Mouse (Mus musculus) cerebellum, adult 11 months (tissue): ENCODE results near the gene Strn.
"Not testable (repeated sequence)": the region's sequence is repeated elsewhere in the genome, so short reads cannot be mapped to it uniquely, and the experiment has no call there.

Experiments
- DNase-seq: peaks from one replicate; pipeline ENCODE4 v3.0.0; 2022

Gene Strn

DNA sequence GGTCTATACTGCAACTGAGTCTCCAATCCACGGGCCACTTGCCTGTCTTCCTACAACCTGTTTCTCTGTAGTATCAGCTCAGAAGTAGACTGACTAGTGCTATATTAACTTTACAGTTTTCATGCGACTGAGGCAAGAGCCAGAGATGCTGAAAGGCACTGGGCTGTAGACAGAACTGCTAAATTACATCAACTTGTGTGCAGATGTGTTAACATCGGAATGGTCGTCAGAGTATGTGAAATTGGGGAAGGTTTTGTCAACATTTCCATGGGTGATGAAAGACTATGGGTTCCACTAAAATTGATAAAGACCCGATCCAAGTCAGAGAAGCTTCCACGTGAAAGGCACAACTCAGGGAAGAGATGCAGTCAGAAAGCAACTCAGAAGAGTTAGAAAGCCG is 34.0 kb downstream of the Strn start:
- no peak for DNase-seq

DNA sequence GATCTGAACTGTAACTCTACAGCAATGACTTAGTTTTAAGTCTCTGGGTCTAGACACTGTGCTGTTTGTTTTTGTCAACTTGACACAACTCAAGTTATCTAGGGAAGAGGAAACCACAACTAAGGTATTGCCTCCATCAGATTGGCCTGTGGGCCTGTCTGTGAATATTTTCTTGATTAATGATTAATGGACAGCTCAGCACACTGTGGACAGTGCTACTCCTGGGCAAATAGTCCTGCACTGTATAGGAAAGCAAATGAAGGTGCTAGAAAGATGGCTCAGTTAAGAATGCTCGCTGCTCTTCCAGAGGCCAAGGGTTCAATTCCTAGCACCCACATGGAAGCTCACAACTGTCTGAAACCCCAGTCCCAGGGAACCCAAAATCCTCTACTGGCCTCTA is 38.0 kb downstream of the Strn start:
- DNase-seq, result no peak

DNA sequence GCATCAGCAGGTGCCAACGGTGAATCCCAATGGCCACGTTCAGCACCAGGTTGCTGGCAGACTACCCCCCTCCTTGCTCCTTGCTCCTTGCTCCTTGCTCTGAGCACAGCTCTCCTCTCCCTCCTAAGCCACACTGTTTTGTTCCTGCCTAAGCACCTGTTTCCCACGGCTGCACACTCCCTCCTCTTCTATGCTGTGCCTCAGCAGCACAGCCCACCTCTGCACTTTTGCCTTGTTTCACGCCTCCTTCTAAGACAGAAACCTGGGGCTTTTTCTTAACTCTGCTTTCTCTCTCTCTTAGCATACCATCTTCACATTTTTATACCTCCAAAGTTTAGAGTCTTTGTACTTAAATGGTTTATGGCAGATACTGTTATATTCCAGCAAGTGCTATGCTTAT is 39.5 kb downstream of the Strn start:
- DNase-seq, result no peak

DNA sequence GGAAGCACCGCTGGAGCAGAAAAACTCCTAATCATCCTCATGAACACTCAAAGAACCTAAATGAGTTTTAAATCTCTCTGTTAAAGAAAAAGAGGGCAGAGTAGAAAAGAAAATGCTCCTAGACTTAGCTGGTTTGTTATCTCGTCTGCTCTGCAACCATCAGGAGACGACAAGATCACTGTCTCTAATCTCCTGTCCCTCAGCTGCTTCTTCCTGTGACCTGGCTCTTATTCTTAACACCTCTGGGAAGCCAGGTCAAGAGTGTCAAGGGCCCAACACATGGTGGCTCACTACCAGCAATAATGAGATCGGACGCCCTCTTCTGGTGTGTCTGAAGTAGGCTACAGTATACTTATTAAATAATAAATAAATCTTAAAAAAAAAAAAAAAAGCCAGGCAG is 40.1 kb downstream of the Strn start:
- no peak for DNase-seq

DNA sequence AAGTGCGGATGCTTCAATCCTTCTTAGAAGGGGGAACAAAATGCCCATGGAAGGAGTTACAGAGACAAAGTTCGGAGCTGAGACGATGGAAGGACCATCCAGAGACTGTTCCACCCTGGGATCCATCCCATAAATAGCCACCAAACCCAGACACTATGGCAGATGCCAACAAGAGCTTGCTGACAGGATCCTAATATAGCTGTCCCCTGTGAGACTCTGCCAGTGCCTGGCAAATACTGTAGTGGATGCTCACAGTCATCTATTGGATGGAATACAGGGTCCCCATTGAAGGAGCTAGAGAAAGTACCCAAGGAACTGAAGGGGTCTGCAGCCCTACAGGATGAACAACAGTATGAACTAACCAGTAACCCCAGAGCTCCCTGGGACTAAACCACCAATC is 47.8 kb downstream of the Strn start:
- not testable (repeated sequence) for DNase-seq

- DNase-seq, result no peak
Measured at GRCm38 (mm10) chr17:78687971-78688370, 49.0 kb downstream of the Strn start.

- no peak for DNase-seq
Measured at GRCm38 (mm10) chr17:78685004-78685403, 52.0 kb downstream of the Strn start.

DNA sequence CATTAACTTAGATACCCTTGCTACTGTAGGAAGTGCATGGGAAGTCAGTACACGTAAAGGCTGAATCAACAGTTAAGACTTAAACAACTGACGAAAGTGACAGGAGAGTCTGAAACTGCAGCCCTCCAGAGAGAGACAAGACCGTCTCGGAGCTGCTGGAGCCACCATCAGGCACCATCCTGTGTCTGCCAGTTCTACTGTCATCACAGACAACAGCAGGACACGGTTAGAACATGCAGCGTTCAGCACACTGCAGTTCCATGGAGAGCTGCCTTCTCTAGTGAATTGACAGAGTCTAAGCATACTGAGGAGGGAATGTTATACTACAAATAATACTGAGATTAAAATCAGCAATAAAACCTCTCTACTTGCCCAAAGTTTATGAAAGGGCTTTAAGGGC is 54.6 kb downstream of the Strn start:
- DNase-seq, result no peak

DNA sequence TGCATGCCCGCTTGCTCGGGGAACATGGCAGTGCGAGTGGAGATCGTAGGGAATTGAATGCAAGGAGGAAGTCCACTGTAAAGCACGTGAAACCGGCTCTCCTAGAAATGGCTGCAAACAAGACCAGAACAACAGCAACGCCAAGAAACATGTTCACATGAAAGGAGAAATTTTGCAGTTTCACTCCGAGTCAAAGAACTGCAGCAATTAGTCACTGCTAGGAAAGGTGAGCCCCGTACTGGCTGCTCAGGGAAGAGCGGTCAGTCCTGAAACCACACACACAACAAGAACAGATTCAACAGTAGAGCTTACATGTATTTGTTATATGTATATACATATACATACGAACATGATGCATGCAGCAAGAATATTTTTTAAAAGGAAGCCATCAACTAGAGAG is 57.5 kb downstream of the Strn start:
- DNase-seq, result no peak

DNA sequence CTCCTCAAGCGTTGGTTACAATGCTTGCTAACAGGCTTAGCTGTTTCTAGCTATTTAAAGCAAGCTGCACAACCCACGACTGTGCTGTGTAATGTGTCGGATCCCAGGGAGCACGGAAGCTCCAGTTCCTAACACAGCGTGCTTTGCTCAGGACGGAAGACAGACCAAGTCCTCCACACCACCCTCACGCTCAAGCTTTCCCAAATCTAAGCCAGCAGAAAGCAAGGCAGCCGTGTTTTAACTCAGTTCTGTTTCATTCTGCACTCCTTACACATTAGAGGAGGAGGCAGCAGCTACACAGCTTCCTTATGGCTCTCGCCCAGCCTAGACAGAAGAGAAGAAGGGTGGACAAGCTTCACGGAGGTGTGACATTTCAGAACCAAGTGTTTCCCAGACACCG is 60.2 kb downstream of the Strn start:
- DNase-seq, result no peak

DNA sequence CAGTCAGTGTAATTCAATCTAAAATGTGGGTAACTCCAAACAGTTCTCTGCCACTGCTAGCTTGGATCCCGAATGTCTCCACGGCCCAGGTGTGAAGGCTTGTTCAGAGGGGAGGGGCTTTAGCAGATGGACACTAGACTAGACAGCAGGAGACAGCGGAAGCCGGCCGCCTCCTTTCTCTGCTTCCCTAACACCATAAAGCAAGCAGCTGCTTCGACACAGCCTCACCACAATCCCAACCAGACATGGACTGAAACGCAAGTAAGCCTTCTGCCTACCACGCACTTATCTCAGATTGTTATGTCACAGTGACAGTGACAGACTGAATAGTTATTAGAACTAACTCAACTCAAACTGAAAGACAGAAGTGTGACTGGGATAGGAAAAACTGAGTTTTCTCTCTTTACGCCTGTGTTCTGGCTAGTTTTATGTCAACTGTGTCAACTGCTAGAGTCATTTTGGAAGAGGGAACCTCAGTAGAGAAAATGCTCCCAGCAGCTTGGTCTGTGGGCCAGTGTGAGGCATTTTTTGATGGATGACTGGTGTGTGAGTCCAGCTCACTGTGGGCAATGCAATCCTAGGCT is 71.9 kb downstream of the Strn start:
- no peak for DNase-seq

DNA sequence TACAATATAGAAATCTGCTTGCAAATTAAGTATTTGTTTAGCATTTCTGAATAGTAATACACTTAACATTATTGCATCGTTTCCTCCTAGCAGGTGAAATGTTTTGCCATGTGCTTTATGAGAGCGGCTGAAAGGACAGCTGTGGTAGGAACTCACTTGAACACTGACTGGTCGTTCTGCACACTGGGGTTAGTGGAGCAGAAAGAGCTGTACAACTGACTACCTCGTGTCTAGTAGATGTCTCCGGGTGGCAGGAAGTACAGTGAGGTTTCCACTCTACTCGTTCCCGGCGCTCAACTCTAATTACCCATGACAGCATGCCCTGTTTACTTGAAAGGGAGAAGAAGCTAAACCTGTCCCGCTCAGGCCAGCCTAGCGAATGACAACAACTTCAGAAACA is 82.2 kb downstream of the Strn start:
- no peak for DNase-seq

GRCm38 (mm10) chr17:78643853-78644475 is 93.0 kb downstream of the Strn start:
- peak; percentile 9 for DNase-seq

DNA sequence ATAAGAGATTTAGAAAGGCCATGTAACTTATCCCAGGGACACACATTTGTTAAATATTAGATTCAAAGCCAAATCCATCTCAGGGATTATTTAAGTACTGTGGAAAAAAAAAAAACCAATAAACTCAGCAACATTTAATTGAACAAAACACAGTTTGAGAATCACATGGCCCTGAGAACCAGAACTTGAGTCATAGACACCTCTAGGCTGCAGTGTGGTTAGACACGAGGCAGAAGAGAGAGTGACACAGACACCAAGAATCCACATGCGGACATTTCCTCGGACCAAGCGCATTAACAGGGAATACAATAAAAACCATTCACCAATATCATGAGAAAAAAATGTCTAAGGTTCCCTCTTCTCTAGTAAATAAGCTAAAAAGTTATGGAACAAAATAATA is 94.7 kb downstream of the Strn start:
- DNase-seq, result no peak

- no peak for DNase-seq
Measured at GRCm38 (mm10) chr17:78640387-78640786, 96.6 kb downstream of the Strn start.

- DNase-seq, result no peak
Measured at GRCm38 (mm10) chr17:78639099-78639498, 97.9 kb downstream of the Strn start.

DNA sequence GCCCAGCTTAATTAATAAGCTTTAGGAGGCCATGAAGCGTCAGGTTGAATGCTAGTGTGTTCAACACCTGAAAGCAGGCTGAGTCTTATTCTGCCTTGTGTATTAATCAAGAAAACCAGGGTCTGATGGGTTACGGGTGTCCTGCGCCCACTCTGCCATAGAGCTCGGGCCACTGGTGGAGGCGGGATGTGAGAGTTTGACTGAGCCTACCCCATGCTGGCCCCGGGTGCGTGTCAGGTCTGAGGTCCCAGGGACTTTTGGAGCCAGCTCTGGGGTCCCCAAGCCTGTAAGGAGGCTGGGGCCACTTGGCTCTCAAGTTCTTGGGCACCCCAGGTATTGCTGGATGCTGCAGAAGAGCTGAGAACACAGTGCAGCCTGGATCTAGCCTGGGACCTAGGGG is 99.9 kb downstream of the Strn start:
- no peak for DNase-seq

GRCm38 (mm10) chr17:78635616-78636015 is 101.4 kb downstream of the Strn start:
- DNase-seq, result no peak

- DNase-seq, result no peak
Measured at GRCm38 (mm10) chr17:78624941-78625340, 112.1 kb downstream of the Strn start.

DNA sequence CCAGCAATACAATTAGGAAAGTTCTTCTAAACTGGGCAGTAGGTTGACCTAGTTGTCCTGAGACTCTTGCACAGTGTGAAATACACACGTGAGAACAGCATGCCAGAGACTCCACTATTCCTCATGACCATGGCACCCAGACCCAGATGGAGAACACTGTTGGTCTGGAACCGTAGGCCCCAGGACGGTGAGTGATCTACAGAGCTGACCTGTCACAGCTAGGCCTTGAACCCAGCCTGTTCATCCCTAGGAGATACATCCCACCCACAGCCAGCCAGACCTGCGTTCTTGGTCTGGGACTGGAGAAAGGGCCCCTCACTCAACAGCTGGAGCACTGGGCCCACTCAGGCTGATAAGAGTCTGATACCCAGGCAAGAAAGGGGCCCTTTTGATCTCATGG is 115.1 kb downstream of the Strn start:
- DNase-seq, result no peak

DNA sequence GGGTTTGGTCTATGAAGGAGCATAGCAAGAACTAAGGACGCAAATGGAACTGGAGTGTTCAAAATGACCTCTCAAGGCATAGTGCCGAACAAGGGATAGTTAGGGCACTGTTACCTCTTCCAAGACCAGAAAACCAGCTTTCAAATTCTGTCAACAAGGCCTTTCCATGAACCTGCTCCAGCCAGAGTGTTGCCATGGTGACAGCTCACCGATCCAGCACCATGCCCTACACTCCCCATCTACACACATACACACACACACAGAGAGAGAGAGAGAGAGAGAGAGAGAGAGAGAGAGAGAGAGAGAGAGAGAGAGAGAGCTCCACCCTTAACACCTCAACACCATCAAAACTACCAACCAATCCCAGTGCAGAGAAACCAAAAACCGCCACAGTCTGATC is 116.3 kb downstream of the Strn start:
- no peak for DNase-seq

DNA sequence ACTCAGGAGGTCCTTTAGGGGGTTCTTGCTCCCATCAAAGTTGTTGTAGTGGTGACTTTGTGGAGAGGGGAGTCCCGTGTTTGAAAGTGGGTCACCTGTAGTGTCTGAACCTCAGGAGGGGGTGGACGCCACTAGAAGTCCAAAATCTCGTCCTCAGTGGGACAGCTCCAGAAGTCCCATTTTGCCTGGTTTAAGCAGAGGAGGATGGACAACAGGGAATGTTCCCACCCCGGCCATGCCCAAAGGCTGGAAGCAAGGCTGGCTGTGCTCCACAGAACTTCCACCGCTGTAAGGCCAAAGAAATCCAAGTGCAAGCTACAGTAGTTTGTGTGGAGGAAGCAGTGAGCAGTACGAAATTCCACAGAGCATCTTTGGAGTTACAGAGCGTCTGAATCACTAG is 117.0 kb downstream of the Strn start:
- no peak for DNase-seq

- DNase-seq, result no peak
Measured at GRCm38 (mm10) chr17:78618164-78618693, 118.8 kb downstream of the Strn start.

- DNase-seq, result no peak
Measured at GRCm38 (mm10) chr17:78615096-78615495, 121.9 kb downstream of the Strn start.

GRCm38 (mm10) chr17:78614481-78614880 is 122.5 kb downstream of the Strn start:
- DNase-seq, result no peak
